Mouse (Mus musculus): Measurements from ENCODE around the gene Prx. TPM values are rescaled to one million over a fixed set of nuclear protein-coding genes. Genes with fewer than 3 reads are reported as not detected.

The Prx gene
- polyA plus RNA-seq, 1 experiment from 2014 or later = 5.2 TPM

- 86% methylated on average over 12 of the region's 12 CpGs for WGBS
- ATAC-seq (ENCODE audit: low FRiP score, low read depth) = no peak
- no peak overlapping the region for H3K27ac ChIP-seq
Observed at GRCm38 (mm10) chr7:27544675-27545370, 45.7 kb downstream of the Prx start.

GRCm38 (mm10) chr7:27549597-27549996, 50.5 kb downstream of the Prx start:
- no peak for ATAC-seq (ENCODE audit: low FRiP score, low read depth)
- Histone ChIP-seq H3K27me3 (no peaks in the 10 kb centered on the region), H3K4me3 (no peak overlapping the region), H3K9ac (no peak overlapping the region), H3K27ac (no peak overlapping the region), H3K4me1 (peaks cover 14% of the 10 kb centered on the region), H3K36me3 (no peaks in the 10 kb centered on the region), H3K9me3 (no peaks in the 10 kb centered on the region), H3K4me2 (replicated peaks) (no peak overlapping the region)
- 74% methylated on average over 6 of the region's 6 CpGs for WGBS

More at GRCm38 (mm10) chr7:27544675-27545370, 45.7 kb downstream of the Prx start:
- no peak overlapping the region for H3K4me3 ChIP-seq
- H3K4me2 ChIP-seq (replicated peaks) = no peak overlapping the region
- peaks cover 13% of the 10 kb centered on the region for H3K4me1 ChIP-seq
- H3K9ac ChIP-seq = no peak overlapping the region
- H3K9me3 ChIP-seq = no peaks in the 10 kb centered on the region
- H3K36me3 ChIP-seq = peaks cover 14% of the 10 kb centered on the region
- H3K27me3 ChIP-seq = no peaks in the 10 kb centered on the region

- 50% methylated on average over 5 of the region's 5 CpGs for WGBS
- Histone ChIP-seq H3K9me3 (no peaks in the 10 kb centered on the region), H3K4me2 (replicated peaks) (peak overlapping the region; percentile 81), H3K36me3 (peaks cover 13% of the 10 kb centered on the region), H3K9ac (peak overlapping the region; percentile 63), H3K4me3 (peak overlapping the region; percentile 83), H3K27ac (no peak overlapping the region), H3K27me3 (no peaks in the 10 kb centered on the region), H3K4me1 (peaks cover 17% of the 10 kb centered on the region)
- ATAC-seq (ENCODE audit: low FRiP score, low read depth) = no peak
Observed at GRCm38 (mm10) chr7:27552070-27552469, 52.9 kb downstream of the Prx start.

GRCm38 (mm10) chr7:27552931-27553513, 53.9 kb downstream of the Prx start, which contains the start of the genes Pld3 and 2310022A10Rik:
Gene Pld3 (minus strand): TSS chr7:27553218.
Gene 2310022A10Rik (plus strand): TSS chr7:27553233.
- ATAC-seq (ENCODE audit: low FRiP score, low read depth) = peak; percentile 99
- Histone ChIP-seq H3K27me3 (no peaks in the 10 kb centered on the region), H3K27ac (no peak within 1 kb of the TSS; the same call in 1 of the 2 replicates), H3K4me3 (peak within 1 kb of the TSS; percentile 83), H3K9ac (peak within 1 kb of the TSS; percentile 80), H3K9me3 (no peaks in the 10 kb centered on the region), H3K4me2 (replicated peaks) (peak within 1 kb of the TSS; percentile 81), H3K36me3 (peaks cover 13% of the 10 kb centered on the region), H3K4me1 (peaks cover 17% of the 10 kb centered on the region)
- WGBS = under 1% methylated on average over 40 of the region's 41 CpGs

- Histone ChIP-seq H3K4me1 (no peaks in the 10 kb centered on the region), H3K4me3 (no peak overlapping the region), H3K4me2 (replicated peaks) (no peak overlapping the region), H3K9me3 (no peaks in the 10 kb centered on the region), H3K9ac (no peak overlapping the region; the same call in 1 of the 2 replicates), H3K27ac (peak overlapping the region; percentile 22; the same call in 1 of the 2 replicates), H3K36me3 (peaks cover 81% of the 10 kb centered on the region), H3K27me3 (no peaks in the 10 kb centered on the region)
- 67% methylated on average over 8 of the region's 8 CpGs for WGBS
- peak; percentile 84 for ATAC-seq (ENCODE audit: low FRiP score, low read depth)
Observed at GRCm38 (mm10) chr7:27560291-27560887, 61.3 kb downstream of the Prx start.

- H3K4me2 ChIP-seq (replicated peaks) = no peak overlapping the region
- WGBS = 80% methylated on average over 1 of the region's 1 CpGs
- no peak overlapping the region for H3K27ac ChIP-seq
- H3K9ac ChIP-seq = no peak overlapping the region
- no peaks in the 10 kb centered on the region for H3K9me3 ChIP-seq
- no peaks in the 10 kb centered on the region for H3K4me1 ChIP-seq
- ATAC-seq (ENCODE audit: low FRiP score, low read depth) = no peak
- no peaks in the 10 kb centered on the region for H3K27me3 ChIP-seq
- H3K36me3 ChIP-seq = peaks cover 80% of the 10 kb centered on the region
- H3K4me3 ChIP-seq = no peak overlapping the region
Observed at GRCm38 (mm10) chr7:27560978-27561377, 61.9 kb downstream of the Prx start.

Other genes with a start within 250 kb of the Prx start
- gene Numbl, start 240.9 kb upstream of the Prx start, polyA plus RNA-seq (2015; fragmentation: Nextera tagmentation; extraction: Ambion mirVana) = 32.3 and 34.1 TPM in 2 replicates
- gene Ltbp4, start 161.6 kb upstream of the Prx start, polyA plus RNA-seq (2015; fragmentation: Nextera tagmentation; extraction: Ambion mirVana) = 25.8 and 29.3 TPM in 2 replicates
- 49.2 and 54.5 TPM in 2 replicates for gene Shkbp1, start 143.3 kb upstream of the Prx start, polyA plus RNA-seq (2015; fragmentation: Nextera tagmentation; extraction: Ambion mirVana)
- gene Gm20479, start 141.9 kb upstream of the Prx start, polyA plus RNA-seq (2015; fragmentation: Nextera tagmentation; extraction: Ambion mirVana) = not detected in 2 replicates
- 0.17 and 0.23 TPM in 2 replicates for gene Sptbn4, start 51.6 kb upstream of the Prx start, polyA plus RNA-seq (2015; fragmentation: Nextera tagmentation; extraction: Ambion mirVana)
- gene Blvrb, start 51.3 kb upstream of the Prx start, polyA plus RNA-seq (2015; fragmentation: Nextera tagmentation; extraction: Ambion mirVana) = 38.9 and 46.3 TPM in 2 replicates
- 33.6 and 36.3 TPM in 2 replicates for gene Sertad3, start 25.6 kb upstream of the Prx start, polyA plus RNA-seq (2015; fragmentation: Nextera tagmentation; extraction: Ambion mirVana)
- gene Sertad1, start 12.4 kb upstream of the Prx start, polyA plus RNA-seq (2015; fragmentation: Nextera tagmentation; extraction: Ambion mirVana) = 37.8 and 39.2 TPM in 2 replicates
- 0.87 and 1.4 TPM in 2 replicates for gene Hipk4, start 23.9 kb downstream of the Prx start, polyA plus RNA-seq (2015; fragmentation: Nextera tagmentation; extraction: Ambion mirVana)
- 94.8 and 95.0 TPM in 2 replicates for gene Pld3, start 53.9 kb downstream of the Prx start, polyA plus RNA-seq (2015; fragmentation: Nextera tagmentation; extraction: Ambion mirVana)
- 34.6 and 37.0 TPM in 2 replicates for gene 2310022A10Rik, start 53.9 kb downstream of the Prx start, polyA plus RNA-seq (2015; fragmentation: Nextera tagmentation; extraction: Ambion mirVana)
- 114 and 117 TPM in 2 replicates for gene Akt2, start 92.2 kb downstream of the Prx start, polyA plus RNA-seq (2015; fragmentation: Nextera tagmentation; extraction: Ambion mirVana)
- 0.10 TPM in 1 of 2 replicates, not detected in the other for gene Ttc9b, start 154.6 kb downstream of the Prx start, polyA plus RNA-seq (2015; fragmentation: Nextera tagmentation; extraction: Ambion mirVana)
- 8.2 and 8.8 TPM in 2 replicates for gene Map3k10, start 175.3 kb downstream of the Prx start, polyA plus RNA-seq (2015; fragmentation: Nextera tagmentation; extraction: Ambion mirVana)
- 4.9 and 6.3 TPM in 2 replicates for gene Zfp607b, start 190.0 kb downstream of the Prx start, polyA plus RNA-seq (2015; fragmentation: Nextera tagmentation; extraction: Ambion mirVana)
- gene Zfp60, start 232.1 kb downstream of the Prx start, polyA plus RNA-seq (2015; fragmentation: Nextera tagmentation; extraction: Ambion mirVana) = 47.5 TPM in 2 replicates